Mouse (Mus musculus) ES-Bruce4 (cell line): ENCODE results near the gene Afmid.

Experiments
- CTCF ChIP-seq: IDR thresholded peaks from one replicate; pipeline ENCODE4 v1.8.1; 2011; ENCODE audit warnings: low read depth, low read length
- POLR2A ChIP-seq: IDR thresholded peaks from one replicate; pipeline ENCODE4 v1.8.1; 2011; ENCODE audit warnings: low read length; ENCODE audit not compliant: insufficient read depth

DNA sequence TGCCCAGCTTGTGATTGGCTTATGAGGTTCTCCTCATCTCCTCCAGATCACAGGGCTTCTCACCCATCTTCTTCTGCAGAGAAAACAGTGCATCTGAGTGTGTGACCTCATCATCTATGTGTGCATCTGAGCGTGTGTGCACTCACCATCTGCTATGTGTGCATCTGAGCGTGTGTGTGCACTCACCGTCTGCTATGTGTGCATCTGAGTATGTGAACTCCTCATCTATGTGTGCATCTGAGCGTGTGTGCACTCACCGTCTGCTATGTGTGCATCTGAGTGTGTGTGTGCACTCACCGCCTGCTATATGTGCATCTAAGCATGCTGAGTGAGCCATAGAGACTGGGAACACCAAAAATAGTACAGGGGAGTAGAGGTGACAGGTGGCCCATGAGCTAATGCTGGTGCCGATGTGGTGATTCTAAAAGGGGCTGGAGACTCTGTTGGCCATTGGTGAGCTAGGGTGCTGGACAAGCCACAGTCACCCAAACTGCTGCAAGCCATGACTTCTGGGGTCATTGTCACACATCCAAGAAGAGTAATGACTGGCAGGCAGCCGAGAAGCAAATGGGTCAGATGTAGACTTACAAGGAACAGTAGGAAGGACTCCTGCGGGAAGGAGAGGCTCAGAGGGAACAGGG, 54.7 kb downstream of the Afmid start:
- TF ChIP-seq POLR2A = no peak
- no peak for TF ChIP-seq CTCF
